Mouse (Mus musculus): ENCODE data around the gene Sh3pxd2a.

Sh3pxd2a gene

GRCm38 (mm10) chr19:47224743-47225142, 239.5 kb downstream of the Sh3pxd2a start:
- DNase-seq: peak; percentile 20 to 57

DNA sequence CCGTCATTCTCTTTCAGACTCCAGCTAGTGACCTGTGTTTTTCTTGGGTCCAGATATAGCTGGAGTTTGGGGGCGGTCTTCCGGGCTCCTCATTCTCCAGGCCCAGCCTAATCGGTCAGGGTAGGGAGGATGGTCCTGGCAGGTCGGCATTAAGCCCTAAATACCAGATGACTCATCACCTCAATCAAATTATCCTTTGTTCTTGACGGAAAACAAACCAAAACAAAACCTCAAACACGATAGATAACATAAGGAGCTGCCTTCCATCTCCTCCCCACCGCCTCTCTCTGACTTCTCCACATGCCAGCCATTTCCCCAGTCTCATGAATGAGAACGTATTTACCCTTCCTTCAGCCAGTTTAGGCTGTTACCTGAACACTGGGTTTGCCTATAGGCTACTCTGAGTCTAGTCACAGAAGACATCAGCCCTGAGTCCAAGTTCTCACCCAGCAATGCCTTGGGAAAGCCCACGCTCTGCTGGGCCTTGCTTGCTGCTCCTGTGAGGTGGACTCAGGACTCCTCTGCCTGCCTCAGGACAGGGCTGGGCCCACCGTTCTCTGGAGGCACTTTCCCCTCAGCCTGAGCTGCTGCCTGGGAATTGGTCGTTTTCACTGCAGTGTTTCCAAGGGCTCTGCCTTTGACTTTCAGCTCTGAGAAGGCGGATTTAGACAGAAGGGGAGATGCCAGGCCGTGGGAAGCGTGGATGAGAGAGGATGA, 241.2 kb downstream of the Sh3pxd2a start:
- DNase-seq: no peak

- no peak for DNase-seq
These were observed 241.9 kb downstream of the Sh3pxd2a start for GRCm38 (mm10) chr19:47222154-47222840.

GRCm38 (mm10) chr19:47221500-47222153, 242.6 kb downstream of the Sh3pxd2a start:
- DNase-seq: no peak

DNA sequence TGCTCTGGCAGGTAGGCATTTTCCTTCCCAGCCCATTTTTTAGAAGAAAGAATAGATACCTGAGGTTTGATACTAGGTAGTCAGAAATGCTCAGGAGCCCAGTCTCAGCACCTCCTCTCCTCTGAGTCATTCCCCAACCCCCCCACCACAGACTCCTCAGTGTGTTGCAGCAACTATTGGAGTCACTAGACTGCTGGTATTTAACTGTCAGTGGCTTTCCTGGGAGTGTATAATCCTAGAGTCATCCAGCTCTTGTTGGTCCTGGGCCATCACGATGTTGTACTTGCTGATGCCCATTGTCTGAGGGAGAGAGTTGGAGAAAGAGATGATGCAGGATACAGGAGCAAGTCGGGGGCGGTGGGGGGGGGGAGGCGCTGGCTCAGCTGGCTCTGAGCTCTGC, 243.2 kb downstream of the Sh3pxd2a start:
- DNase-seq: no peak

- no peak for DNase-seq
These were observed 244.0 kb downstream of the Sh3pxd2a start for GRCm38 (mm10) chr19:47220232-47220631.

DNA sequence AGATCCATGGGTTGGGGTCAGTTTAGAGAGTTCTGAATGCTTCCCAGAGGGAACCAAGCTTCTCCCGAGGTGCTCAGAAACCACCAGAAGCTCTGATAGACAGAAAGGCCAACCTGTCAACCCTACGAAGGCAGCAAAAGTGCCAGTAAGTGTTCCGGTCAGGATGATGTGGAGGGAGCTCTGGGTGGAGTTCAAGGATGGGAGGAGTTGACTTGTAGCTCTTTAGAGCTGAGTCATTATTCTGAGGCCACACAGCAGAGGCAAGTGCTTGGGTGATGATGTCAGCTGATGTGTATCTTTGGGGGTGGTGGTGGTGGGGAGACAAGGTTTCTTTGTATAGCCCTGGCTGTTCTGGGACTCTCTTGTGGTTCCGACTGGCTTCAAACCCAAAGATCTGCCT, 244.6 kb downstream of the Sh3pxd2a start:
- DNase-seq: no peak

DNA sequence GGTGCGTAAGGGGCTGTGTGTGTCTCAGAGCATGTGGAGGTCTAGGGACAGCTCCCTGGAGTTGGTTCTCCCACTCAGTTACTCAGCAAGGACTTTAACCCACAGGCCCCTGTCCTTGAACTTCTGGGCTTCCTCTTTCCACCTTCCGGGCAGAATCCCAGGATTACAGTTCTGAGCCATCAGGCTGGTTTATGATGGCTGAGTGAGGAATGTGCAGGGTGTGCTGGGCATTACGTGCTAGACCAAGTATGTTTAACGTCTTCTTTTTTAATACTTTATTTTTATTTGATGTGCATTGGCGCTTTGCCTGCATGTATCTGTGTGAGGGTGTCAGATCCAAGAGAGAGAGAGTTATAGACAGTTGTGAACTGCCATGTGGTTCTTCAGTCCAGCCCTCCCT, 247.4 kb downstream of the Sh3pxd2a start:
- no peak for DNase-seq

DNA sequence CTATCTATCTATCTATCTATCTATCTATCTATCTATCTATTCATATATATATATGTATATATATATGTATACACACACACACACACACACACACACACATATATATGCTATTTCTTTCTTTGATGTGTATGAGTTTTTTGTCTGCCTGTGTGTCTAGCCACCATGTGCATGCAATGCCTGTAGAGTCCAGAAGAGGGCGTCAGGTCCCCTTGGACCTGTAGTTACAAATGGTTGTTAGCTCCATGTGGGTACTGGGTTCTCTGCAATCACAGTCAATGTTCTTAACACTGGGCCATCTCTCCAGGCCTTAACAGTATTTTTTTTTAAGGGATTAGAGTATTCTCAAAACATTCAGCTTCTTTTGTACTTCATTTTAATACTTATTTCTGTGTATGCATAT, 250.7 kb downstream of the Sh3pxd2a start:
- no peak for DNase-seq

DNA sequence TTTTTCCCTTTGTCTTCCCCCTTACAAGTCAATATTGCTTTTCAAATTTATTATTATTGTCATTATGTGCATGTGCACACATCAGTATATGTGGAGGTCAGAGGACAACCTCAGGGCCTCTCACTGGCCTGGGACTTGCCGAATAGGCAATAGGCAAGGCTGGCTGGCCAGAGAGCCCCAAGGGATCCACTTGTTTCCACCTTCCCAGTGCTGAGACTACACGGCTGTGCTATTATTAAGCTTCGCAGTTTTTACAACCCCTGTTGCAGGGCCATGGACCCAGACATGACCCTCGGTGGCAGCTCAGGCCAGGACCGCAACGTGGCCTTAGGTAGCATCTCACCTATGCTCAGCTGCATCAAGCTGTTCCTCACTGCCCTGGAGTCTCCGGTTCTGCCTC, 251.8 kb downstream of the Sh3pxd2a start:
- no peak for DNase-seq

DNA sequence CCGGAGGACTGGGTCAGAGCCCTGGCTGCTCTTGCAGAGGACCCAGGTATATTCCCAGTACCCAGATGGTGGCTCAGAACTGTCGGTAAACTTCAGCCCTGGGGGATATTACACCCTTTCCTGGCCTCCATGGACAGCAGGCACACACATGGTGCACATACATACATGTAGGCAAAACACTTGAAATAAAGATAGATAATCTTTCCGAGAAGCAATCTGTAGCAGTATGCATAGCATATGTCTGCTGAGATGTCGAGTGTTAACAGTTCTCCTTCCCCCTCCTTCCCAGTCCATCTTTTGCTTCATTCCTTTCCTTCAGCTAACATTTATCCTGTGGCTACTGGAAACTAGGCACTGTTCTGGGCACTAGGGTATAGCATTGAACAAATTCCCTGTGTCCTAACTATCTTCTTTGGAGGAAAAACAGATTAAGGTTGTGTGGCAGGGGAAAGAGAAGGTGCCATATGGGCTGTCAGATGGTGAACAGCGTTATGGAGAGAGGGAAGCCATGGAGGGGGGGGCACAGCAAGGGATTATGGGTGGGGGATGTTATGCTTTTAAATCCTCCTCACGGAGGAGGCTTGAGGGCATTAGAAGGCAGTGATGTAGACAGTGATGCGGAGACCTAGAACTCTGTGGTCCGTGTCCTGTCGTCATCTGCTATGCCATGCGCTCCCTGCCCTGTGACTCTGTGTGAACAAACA, 252.4 kb downstream of the Sh3pxd2a start:
- DNase-seq: no peak

DNA sequence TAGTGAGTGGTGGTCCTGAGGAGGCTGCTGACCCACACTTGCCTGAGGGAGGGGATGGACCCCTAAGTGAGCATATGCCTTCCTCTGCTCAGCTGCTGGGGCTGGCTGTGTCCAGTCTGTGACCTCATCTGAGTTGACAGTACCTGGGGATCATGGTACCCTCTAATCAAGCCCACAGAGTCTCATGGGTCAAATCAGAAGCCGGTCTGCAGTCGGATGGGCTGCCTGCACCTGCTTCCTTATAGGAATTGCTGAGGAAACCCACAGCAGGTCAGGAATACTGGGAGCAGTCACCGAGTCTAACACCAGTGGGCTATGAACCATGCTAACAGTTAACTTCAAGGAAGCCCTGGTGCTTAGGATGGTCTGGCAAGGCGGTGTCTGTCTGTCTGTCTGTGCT, 253.8 kb downstream of the Sh3pxd2a start:
- DNase-seq: no peak

All from kidney, postnatal 25 days (tissue).